Mouse (Mus musculus) right cerebral cortex, postnatal 4 days (tissue): ENCODE measurements at regions not wholly inside any gene's neighbourhood (a gene's known extent, or its start where the extent isn't known, plus 50 kb on each side); places are given as distances from the start of the nearest gene placed in this dataset.

ENCODE experiments used
- DNase-seq: peaks from one replicate; pipeline ENCODE4 v3.0.0-alpha.2; 2022

- DNase-seq, result no peak
Observed at GRCm38 (mm10) chr8:109012655-109013054, 481.2 kb upstream of the Pmfbp1 start.

GRCm38 (mm10) chr8:109013577-109013976, 480.2 kb upstream of the Pmfbp1 start:
- no peak for DNase-seq

- DNase-seq, result peak; percentile 29
Observed at GRCm38 (mm10) chr8:109014746-109015145, 479.1 kb upstream of the Pmfbp1 start.

- DNase-seq, result no peak
Observed at GRCm38 (mm10) chr8:109019565-109019964, 474.3 kb upstream of the Pmfbp1 start.

- DNase-seq, result no peak
Observed at GRCm38 (mm10) chr8:109020102-109020501, 473.7 kb upstream of the Pmfbp1 start.

- DNase-seq, result no peak
Observed at GRCm38 (mm10) chr8:109027923-109028322, 465.9 kb upstream of the Pmfbp1 start.

- DNase-seq, result no peak
Observed at GRCm38 (mm10) chr8:109053608-109054007, 440.2 kb upstream of the Pmfbp1 start.

- DNase-seq, result no peak
Observed at GRCm38 (mm10) chr8:109059152-109059551, 434.7 kb upstream of the Pmfbp1 start.

GRCm38 (mm10) chr8:109062376-109062775, 431.5 kb upstream of the Pmfbp1 start:
- DNase-seq, result no peak

- no peak for DNase-seq
Observed at GRCm38 (mm10) chr8:109073715-109074114, 420.1 kb upstream of the Pmfbp1 start.

GRCm38 (mm10) chr8:109075006-109075405, 418.8 kb upstream of the Pmfbp1 start:
- DNase-seq, result no peak

- DNase-seq, result no peak
Observed at GRCm38 (mm10) chr8:109079223-109079622, 414.6 kb upstream of the Pmfbp1 start.

GRCm38 (mm10) chr8:109081295-109081694, 412.5 kb upstream of the Pmfbp1 start:
- DNase-seq, result no peak

GRCm38 (mm10) chr8:109085134-109085533, 408.7 kb upstream of the Pmfbp1 start:
- no peak for DNase-seq

GRCm38 (mm10) chr8:109087781-109088180, 406.0 kb upstream of the Pmfbp1 start:
- DNase-seq, result no peak

- no peak for DNase-seq
Observed at GRCm38 (mm10) chr8:109099671-109100070, 394.2 kb upstream of the Pmfbp1 start.

GRCm38 (mm10) chr8:109101416-109101815, 392.4 kb upstream of the Pmfbp1 start:
- DNase-seq, result no peak

- no peak for DNase-seq
Observed at GRCm38 (mm10) chr8:109104798-109105326, 389.0 kb upstream of the Pmfbp1 start.

- DNase-seq, result no peak
Observed at GRCm38 (mm10) chr8:109105693-109106092, 388.1 kb upstream of the Pmfbp1 start.

- no peak for DNase-seq
Observed at GRCm38 (mm10) chr8:109106971-109107370, 386.9 kb upstream of the Pmfbp1 start.

GRCm38 (mm10) chr8:109107762-109108161, 386.1 kb upstream of the Pmfbp1 start:
- no peak for DNase-seq

GRCm38 (mm10) chr8:109109390-109109789, 384.4 kb upstream of the Pmfbp1 start:
- no peak for DNase-seq

GRCm38 (mm10) chr8:109121776-109122175, 372.1 kb upstream of the Pmfbp1 start:
- DNase-seq, result no peak

GRCm38 (mm10) chr8:109142495-109143158, 351.2 kb upstream of the Pmfbp1 start:
- DNase-seq, result no peak

GRCm38 (mm10) chr8:109151711-109152110, 342.1 kb upstream of the Pmfbp1 start:
- DNase-seq, result no peak
